ENCODE assay signal across 13 mouse cellular contexts in genomic region chr14:3332087-3332677, GRCm38 (mm10). TPM values are rescaled to one million over a fixed set of nuclear protein-coding genes. Genes with fewer than 3 reads are reported as not detected.
DNase-seq lines count a peak whose midpoint lies in the region; ATAC-seq and TF ChIP-seq lines count a peak whose summit lies in the region.
"Not testable (repeated sequence)": the region's sequence is repeated elsewhere in the genome, so short reads cannot be mapped to it uniquely, and the experiment has no call there.
"Had no signal": no experiment of that assay in that cellular context is flagged by ENCODE, and none has a peak within 500 bp of the region (broad histone marks: within the 10 kb centered on the region; RNA-seq: fewer than 3 reads in every experiment).

TSS of gene Gm2956 (plus strand) at chr14:3332627.

- peak within 1 kb of the TSS; percentile 26 for H3K4me3 ChIP-seq in embryonic facial prominence, embryonic 11.5 days (ENCODE audit: low read depth, low read length)
- H3K4me3 ChIP-seq in forebrain, embryonic 16.5 days (replicated peaks; ENCODE audit: low read length), result peak within 1 kb of the TSS; percentile 43
- H3K4me3 ChIP-seq in heart, embryonic 15.5 days, result peak within 1 kb of the TSS; percentile 49
- H3K4me3 ChIP-seq in hindbrain, postnatal 0 days (ENCODE audit: low read length), result peak within 1 kb of the TSS; percentile 31
- peak within 1 kb of the TSS; percentile 28 for H3K4me3 ChIP-seq in lung, embryonic 16.5 days (ENCODE audit: low read length)
- H3K4me3 ChIP-seq in neural tube, embryonic 12.5 days, result peak within 1 kb of the TSS; percentile 42

- TF ChIP-seq CTCF in hindbrain, postnatal 0 days (IDR thresholded peaks at IDR 0.05; ENCODE audit: low read depth), result peak; percentile 41

- not testable (repeated sequence) for H3K36me3 ChIP-seq in embryonic facial prominence, embryonic 11.5 days (replicated peaks; ENCODE audit: control insufficient read depth, insufficient read depth, low read depth, low read length); forebrain, embryonic 16.5 days (ENCODE audit: control insufficient read depth, insufficient read depth); heart, embryonic 15.5 days; hindbrain, postnatal 0 days (ENCODE audit: insufficient read depth, low read length); lung, embryonic 16.5 days (ENCODE audit: control insufficient read depth, insufficient read depth, low read length); neural tube, embryonic 12.5 days

- DNase-seq in embryonic facial prominence, embryonic 11.5 days (ENCODE audit: low spot score); hindbrain, postnatal 0 days (ENCODE audit: low spot score): not testable (repeated sequence)
- DNase-seq in layer of hippocampus, adult 9-11 months, result peak; percentile 2
- peak; percentile 1 for DNase-seq in urinary bladder, postnatal 25 days (ENCODE audit: low spot score)

- H3K27ac ChIP-seq in embryonic facial prominence, embryonic 11.5 days (replicated peaks; ENCODE audit: low read depth, low read length); forebrain, embryonic 16.5 days (ENCODE audit: low read length); hindbrain, postnatal 0 days; lung, embryonic 16.5 days (ENCODE audit: low read length); neural tube, embryonic 12.5 days: not testable (repeated sequence)
- H3K27ac ChIP-seq in heart, embryonic 15.5 days, result peak within 1 kb of the TSS; percentile 67

- H3K9me3 ChIP-seq in embryonic facial prominence, embryonic 11.5 days (replicated peaks; ENCODE audit: control insufficient read depth, low read length); forebrain, embryonic 16.5 days (ENCODE audit: control insufficient read depth, low read length); heart, embryonic 15.5 days (replicated peaks); hindbrain, postnatal 0 days (ENCODE audit: low read length); lung, embryonic 16.5 days (ENCODE audit: control insufficient read depth, low read length); neural tube, embryonic 12.5 days: not testable (repeated sequence)

- H3K4me1 ChIP-seq in embryonic facial prominence, embryonic 11.5 days (ENCODE audit: control insufficient read depth, insufficient read depth, low read length); forebrain, embryonic 16.5 days (replicated peaks; ENCODE audit: control insufficient read depth, insufficient read depth, low read length); heart, embryonic 15.5 days (replicated peaks); hindbrain, postnatal 0 days (ENCODE audit: insufficient read depth, low read length); lung, embryonic 16.5 days (replicated peaks; ENCODE audit: control insufficient read depth, insufficient read depth, low read length); neural tube, embryonic 12.5 days: not testable (repeated sequence)

- ATAC-seq in embryonic facial prominence, embryonic 11.5 days (replicated peaks; ENCODE audit: insufficient number of reproducible peaks, low FRiP score, low TSS enrichment, low read depth); forebrain, embryonic 16.5 days; heart, embryonic 15.5 days (replicated peaks; ENCODE audit: insufficient number of reproducible peaks, insufficient read depth, low FRiP score, low read depth); hindbrain, postnatal 0 days; lung, embryonic 16.5 days (ENCODE audit: low read depth); neural tube, embryonic 12.5 days (ENCODE audit: low FRiP score, low read depth): not testable (repeated sequence)

- H3K27me3 ChIP-seq in embryonic facial prominence, embryonic 11.5 days (ENCODE audit: control insufficient read depth, insufficient read depth, low read length); forebrain, embryonic 16.5 days (replicated peaks; ENCODE audit: control insufficient read depth, insufficient read depth, low read length); heart, embryonic 15.5 days; hindbrain, postnatal 0 days (ENCODE audit: insufficient read depth, low read length); lung, embryonic 16.5 days (ENCODE audit: control insufficient read depth, insufficient read depth, low read depth, low read length); neural tube, embryonic 12.5 days (replicated peaks): not testable (repeated sequence)

- peak within 1 kb of the TSS; percentile 25; the same call in 1 of the 2 replicates for H3K9ac ChIP-seq in embryonic facial prominence, embryonic 11.5 days (replicated peaks; ENCODE audit: low read length)
- H3K9ac ChIP-seq in forebrain, embryonic 16.5 days (replicated peaks; ENCODE audit: low read depth, low read length), result peak within 1 kb of the TSS; percentile 57
- H3K9ac ChIP-seq in heart, embryonic 15.5 days; hindbrain, postnatal 0 days (replicated peaks; ENCODE audit: low read length); lung, embryonic 16.5 days (ENCODE audit: low read length): not testable (repeated sequence)
- H3K9ac ChIP-seq in neural tube, embryonic 12.5 days, result 0 out of 2 replicates have a peak within 1 kb of the TSS, but pooled peaks have one; percentile 33

- 0% methylated on average over 5 of the region's 37 CpGs for WGBS in embryonic facial prominence, embryonic 11.5 days
- no CpG with 5 or more reads among the region's 37 CpGs for WGBS in forebrain, embryonic 16.5 days
- under 1% methylated on average over 8 of the region's 37 CpGs for WGBS in heart, embryonic 15.5 days
- WGBS in hindbrain, postnatal 0 days, result 0% methylated on average over 3 of the region's 37 CpGs
- 0% methylated on average over 2 of the region's 37 CpGs for WGBS in lung, embryonic 16.5 days
- WGBS in neural tube, embryonic 12.5 days, result 3% methylated on average over 4 of the region's 37 CpGs

- peak within 1 kb of the TSS; percentile 36 for H3K4me2 ChIP-seq in embryonic facial prominence, embryonic 11.5 days (ENCODE audit: low read depth, low read length)
- peak within 1 kb of the TSS; percentile 48 for H3K4me2 ChIP-seq in forebrain, embryonic 16.5 days (ENCODE audit: low read length)
- peak within 1 kb of the TSS; percentile 62 for H3K4me2 ChIP-seq in heart, embryonic 15.5 days
- H3K4me2 ChIP-seq in hindbrain, postnatal 0 days (ENCODE audit: low read depth, low read length), result peak within 1 kb of the TSS; percentile 38; the same call in 1 of the 2 replicates
- H3K4me2 ChIP-seq in lung, embryonic 16.5 days (ENCODE audit: low read depth, low read length), result peak within 1 kb of the TSS; percentile 47
- peak within 1 kb of the TSS; percentile 58 for H3K4me2 ChIP-seq in neural tube, embryonic 12.5 days (replicated peaks)

RNA-seq across cellular contexts. Expression of gene Gm2956, which starts in this region (rescaled TPM):
- not detected in 2 replicates for polyA plus RNA-seq in embryonic facial prominence, embryonic 11.5 days (2014; fragmentation: Nextera tagmentation; extraction: Ambion mirVana)
- polyA plus RNA-seq in forebrain, embryonic 16.5 days (2015; fragmentation: Nextera tagmentation; extraction: Ambion mirVana), result not detected in 2 replicates
- polyA plus RNA-seq in heart, embryonic 15.5 days (2015; fragmentation: Nextera tagmentation; extraction: Ambion mirVana), result not detected in 2 replicates
- total RNA-seq in hindbrain, postnatal 0 days (2014; rRNA removed), result 1.2 TPM in 1 of 2 replicates, not detected in the other
- 0.16 TPM in 1 of 2 replicates, not detected in the other for polyA plus RNA-seq in hindbrain, postnatal 0 days (2015; fragmentation: Nextera tagmentation; extraction: Ambion mirVana)
- not detected in 2 replicates for polyA plus RNA-seq in lung, embryonic 16.5 days (2015; fragmentation: Nextera tagmentation; extraction: Ambion mirVana)
- polyA plus RNA-seq in neural tube, embryonic 12.5 days (2016; fragmentation: Nextera tagmentation; extraction: Ambion mirVana), result not detected in 2 replicates
- total RNA-seq: adrenal gland, postnatal 36 days; heart, postnatal 10 days had no signal
- polyA plus RNA-seq: C2C12; erythroblast, embryonic 14.5 days; lung, adult 2 months had no signal
